Mouse (Mus musculus): ENCODE measurements around the gene Ppp1r12c. TPM values are rescaled to one million over a fixed set of nuclear protein-coding genes. Genes with fewer than 3 reads are reported as not detected.

The Ppp1r12c gene
- polyA plus RNA-seq, 1 experiment: 293 TPM

DNA sequence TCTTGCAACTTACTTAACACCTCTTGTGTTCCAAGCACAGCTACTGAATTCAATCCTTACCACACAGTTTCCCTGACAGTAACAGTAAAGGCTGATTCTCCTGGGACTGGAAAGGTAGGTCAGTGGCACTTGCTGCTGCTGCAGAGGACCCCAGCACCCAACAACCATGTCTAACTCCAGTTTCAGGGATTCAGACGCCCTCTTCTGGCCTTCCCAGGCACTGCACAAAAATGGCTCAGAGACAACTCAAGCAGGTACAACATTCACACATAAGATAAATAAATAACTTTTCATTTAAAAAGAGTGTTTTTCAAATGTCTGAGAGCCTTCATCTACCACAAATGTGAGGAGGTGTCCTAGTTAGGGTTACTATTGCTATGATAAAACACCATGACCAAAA, 54.3 kb downstream of the Ppp1r12c start:
- TF ChIP-seq CTCF (IDR thresholded peaks at IDR 0.05; ENCODE audit: low read depth, low read length) (0 out of 2 replicates have a peak, but pooled peaks have one; percentile 11), POLR2A (IDR thresholded peaks at IDR 0.05; ENCODE audit: borderline replicate concordance, low read depth, low read length) (no peak)
- Histone ChIP-seq H3K4me3 (ENCODE audit: insufficient read depth, low read length) (no peak overlapping the region), H3K4me1 (ENCODE audit: control insufficient read depth, insufficient read depth, low read length) (peaks cover 17% of the 10 kb centered on the region), H3K27ac (ENCODE audit: insufficient read depth, low read depth, low read length) (no peak overlapping the region)

DNA sequence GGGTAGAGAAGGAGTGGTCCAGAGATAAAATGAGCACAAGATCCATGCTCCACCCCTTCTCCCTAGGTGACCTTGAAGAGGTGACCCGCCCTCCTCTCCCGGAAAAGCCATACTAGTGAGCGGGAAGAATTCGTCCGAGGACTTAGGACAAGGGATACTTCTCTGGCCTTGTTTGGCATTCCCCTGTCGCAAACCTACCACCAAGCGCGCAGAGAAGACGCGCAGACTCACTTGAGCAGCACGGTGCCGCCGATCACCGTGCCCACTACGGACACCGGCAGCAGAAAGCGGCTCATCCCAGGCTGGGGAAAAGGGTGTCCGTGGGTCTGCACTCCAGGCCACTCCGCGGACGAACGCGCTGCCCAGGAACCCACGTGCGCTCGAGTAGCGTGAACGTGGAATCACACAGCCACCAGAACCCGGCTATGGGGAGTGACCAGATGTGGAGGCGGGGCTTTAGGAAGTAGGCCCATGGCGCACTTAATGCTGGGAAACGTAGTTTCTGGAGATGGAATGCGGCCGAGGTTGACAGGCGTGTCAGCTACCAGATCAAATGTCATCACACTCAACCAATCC, 56.2 kb downstream of the Ppp1r12c start, which contains the start of gene Rdh13:
TSS of gene Rdh13 (minus strand) at position 434 of the 576 bp plus-strand sequence.
- peaks cover 14% of the 10 kb centered on the region for H3K4me1 ChIP-seq (ENCODE audit: control insufficient read depth, insufficient read depth, low read length)
- H3K4me3 ChIP-seq (ENCODE audit: insufficient read depth, low read length): peak within 1 kb of the TSS; percentile 99
- peak within 1 kb of the TSS; percentile 76 for H3K27ac ChIP-seq (ENCODE audit: insufficient read depth, low read depth, low read length)
- TF ChIP-seq POLR2A (IDR thresholded peaks at IDR 0.05; ENCODE audit: borderline replicate concordance, low read depth, low read length): no peak
- no peak for TF ChIP-seq CTCF (IDR thresholded peaks at IDR 0.05; ENCODE audit: low read depth, low read length)

DNA sequence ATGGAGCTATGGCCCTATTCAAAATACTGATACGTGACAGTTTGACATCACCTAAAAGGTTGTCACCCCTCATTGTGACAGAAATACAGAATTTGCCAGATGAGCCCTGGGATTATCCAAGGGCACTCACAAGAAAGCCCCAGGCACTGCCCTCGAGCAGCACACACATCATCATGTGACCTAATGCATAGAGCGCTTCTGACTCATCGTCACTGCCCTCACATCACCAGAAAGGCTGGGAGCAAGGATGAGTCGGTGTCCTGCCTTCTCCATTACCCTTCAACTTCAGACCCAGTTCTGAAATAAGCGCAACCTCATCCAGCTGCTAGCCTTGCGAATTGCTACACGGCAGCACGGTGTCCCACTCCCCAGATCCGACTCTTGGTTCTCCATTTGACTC, 60.9 kb downstream of the Ppp1r12c start:
- Histone ChIP-seq H3K4me1 (ENCODE audit: control insufficient read depth, insufficient read depth, low read length) (peaks cover 14% of the 10 kb centered on the region), H3K27ac (ENCODE audit: insufficient read depth, low read depth, low read length) (peak overlapping the region; percentile 34), H3K4me3 (ENCODE audit: insufficient read depth, low read length) (no peak overlapping the region)
- TF ChIP-seq POLR2A (IDR thresholded peaks at IDR 0.05; ENCODE audit: borderline replicate concordance, low read depth, low read length) (no peak), CTCF (IDR thresholded peaks at IDR 0.05; ENCODE audit: low read depth, low read length) (no peak)

DNA sequence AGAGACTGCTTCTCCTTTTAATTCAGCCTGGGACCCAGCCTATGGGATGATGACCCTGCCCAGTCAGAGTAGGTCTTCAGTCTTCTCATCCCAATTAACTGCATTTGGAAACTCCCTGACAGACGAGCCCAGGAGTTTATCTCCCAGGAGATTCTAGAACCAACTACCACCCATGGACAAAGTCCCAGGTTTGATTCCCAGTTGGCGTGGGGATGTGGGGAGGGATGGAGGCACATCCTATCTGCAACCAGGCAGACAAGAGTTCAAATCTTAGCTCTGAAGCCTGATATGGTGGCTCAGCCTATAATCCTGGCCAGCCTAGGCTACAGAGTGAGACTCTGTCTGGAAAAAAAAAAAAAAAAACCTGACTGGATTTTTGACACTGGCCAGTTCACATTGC, 63.8 kb downstream of the Ppp1r12c start:
- Histone ChIP-seq H3K4me3 (ENCODE audit: insufficient read depth, low read length) (no peak overlapping the region), H3K27ac (ENCODE audit: insufficient read depth, low read depth, low read length) (no peak overlapping the region), H3K4me1 (ENCODE audit: control insufficient read depth, insufficient read depth, low read length) (peaks cover 9% of the 10 kb centered on the region)
- TF ChIP-seq POLR2A (IDR thresholded peaks at IDR 0.05; ENCODE audit: borderline replicate concordance, low read depth, low read length) (no peak), CTCF (IDR thresholded peaks at IDR 0.05; ENCODE audit: low read depth, low read length) (no peak)

DNA sequence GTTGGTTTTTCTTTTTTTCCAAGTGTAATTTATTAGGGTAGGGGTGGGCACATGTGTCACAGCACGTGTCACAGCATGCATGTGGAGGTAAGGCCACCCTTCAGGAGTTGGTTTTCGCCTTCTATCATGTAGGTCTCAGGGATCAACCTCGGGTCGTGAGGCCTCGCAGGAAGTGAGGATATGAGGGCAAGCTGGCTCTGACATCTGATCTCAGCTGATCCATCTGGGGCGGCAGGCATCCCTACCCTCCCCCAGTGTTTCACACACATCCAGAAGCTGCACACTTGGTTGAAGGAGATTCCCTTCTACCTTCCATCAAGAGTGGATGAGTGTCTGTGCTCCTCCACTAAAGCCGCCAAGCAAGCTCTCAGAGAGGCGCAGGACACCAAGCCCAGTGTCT, 69.5 kb downstream of the Ppp1r12c start:
- Histone ChIP-seq H3K27ac (ENCODE audit: insufficient read depth, low read depth, low read length) (no peak overlapping the region), H3K4me3 (ENCODE audit: insufficient read depth, low read length) (no peak overlapping the region), H3K4me1 (ENCODE audit: control insufficient read depth, insufficient read depth, low read length) (peaks cover 3% of the 10 kb centered on the region)
- TF ChIP-seq CTCF (IDR thresholded peaks at IDR 0.05; ENCODE audit: low read depth, low read length): no peak
- no peak for TF ChIP-seq POLR2A (IDR thresholded peaks at IDR 0.05; ENCODE audit: borderline replicate concordance, low read depth, low read length)

DNA sequence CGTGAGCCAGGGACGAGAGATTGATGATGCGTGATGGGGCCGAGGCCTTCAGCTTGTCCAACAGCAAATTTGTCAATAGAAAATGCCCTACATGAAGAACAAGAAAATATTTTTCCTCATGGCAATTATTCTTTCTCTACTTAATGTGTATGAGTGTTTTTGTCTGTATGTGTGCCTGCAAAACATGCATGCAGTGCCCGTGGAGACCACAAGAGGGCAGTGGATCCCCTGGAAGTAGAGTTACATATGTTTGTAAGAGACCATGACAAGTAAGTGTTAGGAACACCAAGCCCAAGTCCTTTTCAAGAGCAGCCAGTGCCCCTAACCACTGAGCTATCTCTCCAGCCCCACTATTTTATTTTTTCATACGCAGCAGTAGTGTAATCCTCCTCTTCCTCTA, 69.9 kb downstream of the Ppp1r12c start:
- peak; percentile 68; the same call in 1 of the 2 replicates for TF ChIP-seq CTCF (IDR thresholded peaks at IDR 0.05; ENCODE audit: low read depth, low read length)
- TF ChIP-seq POLR2A (IDR thresholded peaks at IDR 0.05; ENCODE audit: borderline replicate concordance, low read depth, low read length): no peak
- H3K4me1 ChIP-seq (ENCODE audit: control insufficient read depth, insufficient read depth, low read length): peaks cover 3% of the 10 kb centered on the region
- H3K4me3 ChIP-seq (ENCODE audit: insufficient read depth, low read length): no peak overlapping the region
- no peak overlapping the region for H3K27ac ChIP-seq (ENCODE audit: insufficient read depth, low read depth, low read length)

Other genes starting within 250 kb of the Ppp1r12c start
- gene Ncr1, start 164.0 kb downstream of the Ppp1r12c start, polyA plus RNA-seq (2012; ENCODE audit: insufficient read depth, insufficient read length, missing spikeins): not detected in 2 replicates
- 0.13 TPM in 1 of 2 replicates, not detected in the other for gene Gp6, start 103.9 kb downstream of the Ppp1r12c start, polyA plus RNA-seq (2012; ENCODE audit: insufficient read depth, insufficient read length, missing spikeins)
- gene Rdh13, start 56.0 kb downstream of the Ppp1r12c start, polyA plus RNA-seq (2012; ENCODE audit: insufficient read depth, insufficient read length, missing spikeins): 6.5 and 7.5 TPM in 2 replicates
- gene Eps8l1, start 41.0 kb downstream of the Ppp1r12c start, polyA plus RNA-seq (2012; ENCODE audit: insufficient read depth, insufficient read length, missing spikeins): 23.7 and 29.0 TPM in 2 replicates
- 3.0 and 4.4 TPM in 2 replicates for gene Tnnt1, start 14.7 kb upstream of the Ppp1r12c start, polyA plus RNA-seq (2012; ENCODE audit: insufficient read depth, insufficient read length, missing spikeins)
- 12.3 and 19.9 TPM in 2 replicates for gene Tnni3, start 22.5 kb upstream of the Ppp1r12c start, polyA plus RNA-seq (2012; ENCODE audit: insufficient read depth, insufficient read length, missing spikeins)
- 8.2 and 8.9 TPM in 2 replicates for gene Dnaaf3, start 30.8 kb upstream of the Ppp1r12c start, polyA plus RNA-seq (2012; ENCODE audit: insufficient read depth, insufficient read length, missing spikeins)
- gene Syt5, start 45.9 kb upstream of the Ppp1r12c start, polyA plus RNA-seq (2012; ENCODE audit: insufficient read depth, insufficient read length, missing spikeins): not detected in 2 replicates
- not detected in 2 replicates for gene Ptprh, start 102.4 kb upstream of the Ppp1r12c start, polyA plus RNA-seq (2012; ENCODE audit: insufficient read depth, insufficient read length, missing spikeins)
- 10.9 and 14.8 TPM in 2 replicates for gene Tmem86b, start 129.7 kb upstream of the Ppp1r12c start, polyA plus RNA-seq (2012; ENCODE audit: insufficient read depth, insufficient read length, missing spikeins)
- gene Ppp6r1, start 157.3 kb upstream of the Ppp1r12c start, polyA plus RNA-seq (2012; ENCODE audit: insufficient read depth, insufficient read length, missing spikeins): 84.8 and 90.0 TPM in 2 replicates
- gene Hspbp1, start 183.4 kb upstream of the Ppp1r12c start, polyA plus RNA-seq (2012; ENCODE audit: insufficient read depth, insufficient read length, missing spikeins): 24.7 and 26.7 TPM in 2 replicates
- 0.64 TPM in 1 of 2 replicates, not detected in the other for gene Brsk1, start 188.9 kb upstream of the Ppp1r12c start, polyA plus RNA-seq (2012; ENCODE audit: insufficient read depth, insufficient read length, missing spikeins)
- gene Tmem150b, start 223.6 kb upstream of the Ppp1r12c start, polyA plus RNA-seq (2012; ENCODE audit: insufficient read depth, insufficient read length, missing spikeins): 33.6 and 36.4 TPM in 2 replicates
- gene Kmt5c, start 238.4 kb upstream of the Ppp1r12c start, polyA plus RNA-seq (2012; ENCODE audit: insufficient read depth, insufficient read length, missing spikeins): 109 and 120 TPM in 2 replicates